Mouse (Mus musculus) activated CD4-positive, CD25-positive, alpha-beta regulatory T cell, adult 4 months (primary cell): ENCODE measurements around the gene Rere. TPM values are rescaled to one million over a fixed set of nuclear protein-coding genes. Genes with fewer than 3 reads are reported as not detected.
"Not testable (repeated sequence)": the region's sequence is repeated elsewhere in the genome, so short reads cannot be mapped to it uniquely, and the experiment has no call there.

ENCODE experiments used
- ATAC-seq: one replicate; pipeline ENCODE4 v1.8.0; 2017
- polyA plus RNA-seq, 2 experiments: library from polyadenylated mRNA; unstranded; fragments of 100-300 nt; shearing (Covaris generic); gene quantifications; one replicate each; pipeline ENCODE4 v1.2.1; 2017

The Rere gene
- polyA plus RNA-seq, 2 experiments from 2014 or later, result 19.0 to 19.5 TPM

- ATAC-seq, result no peak
These were observed 26.3 kb upstream of the Rere start for GRCm38 (mm10) chr4:150255181-150255580.

GRCm38 (mm10) chr4:150257252-150258204 is 23.9 kb upstream of the Rere start:
- peak; percentile 66 for ATAC-seq

- no peak for ATAC-seq
These were observed 23.1 kb upstream of the Rere start for GRCm38 (mm10) chr4:150258388-150258787.

GRCm38 (mm10) chr4:150259577-150259976 is 21.9 kb upstream of the Rere start:
- no peak for ATAC-seq

GRCm38 (mm10) chr4:150260111-150260510 is 21.3 kb upstream of the Rere start:
- no peak for ATAC-seq

- peak; percentile 49 for ATAC-seq
These were observed 20.7 kb upstream of the Rere start for GRCm38 (mm10) chr4:150260745-150261144.

- no peak for ATAC-seq
These were observed 19.1 kb upstream of the Rere start for GRCm38 (mm10) chr4:150262301-150262700.

- no peak for ATAC-seq
These were observed 16.5 kb upstream of the Rere start for GRCm38 (mm10) chr4:150264903-150265302.

- no peak for ATAC-seq
These were observed 16.0 kb upstream of the Rere start for GRCm38 (mm10) chr4:150265471-150265870.

- ATAC-seq, result no peak
These were observed 14.7 kb upstream of the Rere start for GRCm38 (mm10) chr4:150266655-150267223.

GRCm38 (mm10) chr4:150268674-150269653 is 12.5 kb upstream of the Rere start:
- ATAC-seq, result peak; percentile 41

- peak; percentile 79 for ATAC-seq
These were observed 11.8 kb upstream of the Rere start for GRCm38 (mm10) chr4:150269679-150270078.

- not testable (repeated sequence) for ATAC-seq
These were observed 10.7 kb upstream of the Rere start for GRCm38 (mm10) chr4:150270718-150271117.

- ATAC-seq, result no peak
These were observed 8.7 kb upstream of the Rere start for GRCm38 (mm10) chr4:150272725-150273124.

- ATAC-seq, result no peak
These were observed 5.9 kb upstream of the Rere start for GRCm38 (mm10) chr4:150275531-150275930.

GRCm38 (mm10) chr4:150279336-150279735 is 2.1 kb upstream of the Rere start:
- not testable (repeated sequence) for ATAC-seq

- ATAC-seq, result no peak
These were observed 1.4 kb upstream of the Rere start for GRCm38 (mm10) chr4:150280002-150280401.

GRCm38 (mm10) chr4:150280459-150280858 is 987 bp upstream of the Rere start:
- no peak for ATAC-seq

GRCm38 (mm10) chr4:150281891-150282630 is 615 bp downstream of the Rere start:
- no peak for ATAC-seq

GRCm38 (mm10) chr4:150282631-150283334 is 1.3 kb downstream of the Rere start:
- no peak for ATAC-seq

- no peak for ATAC-seq
These were observed 1.8 kb downstream of the Rere start for GRCm38 (mm10) chr4:150283335-150283638.
